Mouse (Mus musculus) gastrocnemius, postnatal 10 days (tissue): ENCODE results near the gene Olfr68. TPM values are rescaled to one million over a fixed set of nuclear protein-coding genes. Genes with fewer than 3 reads are reported as not detected.
"Not testable (repeated sequence)": the region's sequence is repeated elsewhere in the genome, so short reads cannot be mapped to it uniquely, and the experiment has no call there.

Source experiments
- DNase-seq: peaks from one replicate; pipeline ENCODE4 v3.0.0; 2021; ENCODE audit warnings: mixed read lengths
- long read RNA-seq, 2 experiments: library from polyadenylated mRNA; stranded (forward); transcript quantifications; one replicate each; pipeline ENCODE4 v2.0.0; 2021
- total RNA-seq, 2 experiments: library from RNA; stranded (reverse); gene quantifications; 2 replicates each; pipeline ENCODE4 v1.2.3; 2021

Olfr68 gene
- total RNA-seq = not detected
- long read RNA-seq, experiment 1 = 0 reads
- long read RNA-seq, experiment 2 = 0 reads

DNA sequence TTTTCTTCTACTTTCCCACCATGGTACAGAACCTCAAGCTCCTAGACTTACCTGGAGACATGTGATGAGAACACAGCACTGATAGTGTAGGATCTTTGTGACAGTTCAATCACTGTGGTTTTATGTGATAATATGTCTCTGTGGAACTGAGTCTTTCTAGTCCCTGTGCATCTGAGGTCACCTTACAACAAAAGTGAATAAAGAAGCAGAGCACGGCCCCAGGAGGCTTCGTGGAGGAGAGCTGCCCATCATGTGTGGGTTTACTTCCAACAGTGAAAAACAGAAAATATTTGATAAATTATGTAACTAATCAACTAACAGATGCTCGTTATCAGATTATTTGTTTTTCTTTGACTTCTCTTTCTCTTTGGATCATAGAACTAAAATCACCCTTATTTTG is at the start of gene Olfr68:
TSS of gene Olfr68 (minus strand) at position 101 of the 400 bp plus-strand sequence.
- no peak for DNase-seq

DNA sequence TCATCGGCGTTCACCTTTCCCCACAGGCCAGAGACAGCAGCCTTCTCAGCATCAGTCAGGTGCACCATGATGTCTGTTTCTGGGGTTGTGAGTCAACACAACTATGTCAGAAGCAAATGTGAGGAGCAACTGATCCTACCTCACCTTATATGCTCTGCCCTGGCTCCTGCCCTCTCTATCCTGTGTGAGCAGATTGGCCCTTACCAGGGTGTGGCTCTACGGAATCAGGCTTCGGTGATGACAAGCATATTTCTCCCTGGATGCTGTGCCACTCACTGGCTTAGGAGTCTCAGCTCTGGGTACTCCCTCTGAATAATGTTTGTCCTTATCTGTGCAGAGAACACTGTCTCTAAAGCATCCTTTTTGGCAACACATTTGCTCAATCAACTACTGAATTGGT is 48.3 kb upstream of the Olfr68 start, which contains the start of gene Hbb-bs:
TSS of gene Hbb-bs (minus strand) at position 289 of the 400 bp plus-strand sequence.
- no peak for DNase-seq

DNA sequence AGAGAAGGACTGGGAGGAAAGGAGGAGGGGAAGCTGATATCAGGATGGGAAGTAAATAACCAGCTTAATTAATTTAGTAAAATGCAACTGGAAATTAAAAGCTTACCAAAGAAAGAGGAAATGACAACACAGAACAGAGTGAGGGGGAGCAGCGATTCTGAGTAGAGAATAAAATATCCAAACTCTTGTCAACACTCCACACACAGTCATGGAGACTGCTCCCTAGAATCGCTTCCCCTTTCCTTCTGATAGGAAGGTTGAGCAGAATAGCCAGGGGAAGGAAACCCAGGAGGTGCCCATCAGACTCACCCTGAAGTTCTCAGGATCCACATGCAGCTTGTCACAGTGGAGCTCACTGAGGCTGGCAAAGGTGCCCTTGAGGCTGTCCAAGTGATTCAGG is 47.6 kb upstream of the Olfr68 start:
- not testable (repeated sequence) for DNase-seq

- no peak for DNase-seq
Measured at GRCm38 (mm10) chr7:103826255-103826887, 46.9 kb upstream of the Olfr68 start.

DNA sequence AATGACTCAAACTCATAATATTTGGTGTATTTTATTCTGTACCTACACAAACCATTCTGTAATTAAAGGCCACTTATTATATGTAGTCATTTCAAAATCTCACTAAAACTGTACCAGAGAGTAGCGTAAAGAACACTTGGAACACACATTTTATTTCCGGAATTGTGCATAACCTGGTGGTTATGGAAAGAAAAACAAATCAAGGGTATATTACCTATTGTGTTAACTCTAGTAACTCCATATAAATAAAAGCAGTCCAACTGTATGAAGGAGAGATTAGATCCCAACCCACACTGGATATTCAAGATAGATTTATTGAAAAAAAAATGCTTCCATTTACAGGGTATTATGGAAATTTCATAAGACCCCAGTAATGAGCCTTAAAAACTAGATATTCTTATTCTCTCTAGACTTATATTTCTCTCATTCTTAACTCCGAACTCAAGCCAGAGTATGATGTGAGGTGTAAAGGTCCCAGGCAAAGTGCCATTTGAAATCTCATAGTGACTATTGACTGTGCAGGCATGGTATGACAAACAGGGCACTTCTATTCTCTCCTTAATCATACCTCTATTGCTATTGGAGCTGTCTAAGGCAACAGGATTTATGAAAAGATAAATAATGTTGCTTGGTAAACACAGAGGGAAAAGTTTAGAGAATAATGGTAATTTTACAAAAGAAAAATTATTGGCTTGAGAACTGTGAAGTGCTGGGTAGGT is 46.2 kb upstream of the Olfr68 start:
- DNase-seq = no peak

DNA sequence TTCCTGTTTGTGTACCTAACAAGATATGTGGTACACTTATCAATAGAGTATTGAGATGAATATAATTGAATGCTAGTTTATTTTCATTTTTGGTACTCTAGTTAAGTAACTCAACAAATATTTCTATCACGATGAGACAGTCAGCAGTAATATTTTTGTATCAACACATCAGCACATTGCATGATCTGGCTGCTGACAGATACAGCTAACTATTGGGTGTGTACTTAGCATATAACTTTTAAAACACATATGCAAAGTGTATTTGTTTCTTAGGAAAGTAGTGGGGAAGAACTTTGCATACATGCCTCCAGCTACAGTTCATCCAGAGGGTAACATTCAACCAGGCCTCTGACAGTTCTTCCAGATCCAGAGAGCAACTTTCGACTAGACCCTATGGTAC is 45.1 kb upstream of the Olfr68 start:
- no peak for DNase-seq

- not testable (repeated sequence) for DNase-seq
Measured at GRCm38 (mm10) chr7:103815085-103815484, 35.6 kb upstream of the Olfr68 start.

- DNase-seq = no peak
Measured at GRCm38 (mm10) chr7:103813766-103814165, 34.3 kb upstream of the Olfr68 start, which contains the start of gene Hbb-bt. Hbb-bt (minus strand) TSS chr7:103813996.

- DNase-seq = not testable (repeated sequence)
Measured at GRCm38 (mm10) chr7:103813152-103813551, 33.7 kb upstream of the Olfr68 start.

GRCm38 (mm10) chr7:103812174-103812573 is 32.7 kb upstream of the Olfr68 start:
- DNase-seq = no peak

DNA sequence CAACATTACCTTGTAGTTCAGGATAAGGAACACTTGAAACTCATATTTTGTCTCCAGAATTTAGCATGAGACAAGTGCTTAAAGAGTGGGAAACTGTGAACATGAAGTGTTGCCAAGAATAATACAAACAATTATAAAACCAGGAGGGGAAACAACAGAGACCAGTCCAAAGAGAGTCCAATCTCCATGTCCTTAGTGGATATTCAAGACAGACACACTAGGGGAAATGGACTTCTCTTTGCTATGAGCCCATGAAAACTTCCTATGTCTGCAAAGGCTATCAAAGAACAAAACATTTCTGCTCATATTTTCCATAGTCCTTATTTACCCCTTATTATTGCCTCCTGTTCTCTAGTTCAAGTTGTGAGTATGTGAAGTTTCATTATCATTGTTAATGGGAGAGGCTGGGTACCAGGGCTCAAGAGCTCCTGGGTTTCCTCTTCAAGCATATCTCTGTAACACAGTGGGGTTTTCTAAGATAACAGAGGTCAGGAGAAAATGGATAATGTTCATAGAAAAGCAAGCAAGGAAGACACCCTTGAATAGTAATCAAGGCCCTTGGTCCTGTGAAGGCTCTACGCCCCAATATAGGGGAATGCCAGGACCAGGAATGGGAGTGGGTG is 31.8 kb upstream of the Olfr68 start:
- no peak for DNase-seq

DNA sequence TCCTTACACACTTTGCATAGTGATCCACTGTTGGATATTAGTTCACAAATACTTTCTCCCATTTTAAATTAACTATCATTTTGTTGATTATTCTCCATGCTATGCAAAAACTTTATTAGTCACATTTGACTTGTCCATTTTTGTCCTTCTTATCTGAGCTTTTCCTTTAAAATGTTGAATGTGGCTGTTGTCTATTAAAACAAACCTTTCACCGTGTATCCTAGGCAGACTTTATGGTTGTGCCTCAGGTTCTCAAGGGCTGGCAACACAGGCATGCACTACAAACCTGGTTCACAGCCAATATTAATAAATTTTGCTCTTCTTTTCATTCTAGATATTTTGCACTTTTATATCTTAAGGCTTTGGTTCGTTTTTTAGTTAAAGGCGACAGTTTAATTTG is 31.2 kb upstream of the Olfr68 start:
- no peak for DNase-seq

DNA sequence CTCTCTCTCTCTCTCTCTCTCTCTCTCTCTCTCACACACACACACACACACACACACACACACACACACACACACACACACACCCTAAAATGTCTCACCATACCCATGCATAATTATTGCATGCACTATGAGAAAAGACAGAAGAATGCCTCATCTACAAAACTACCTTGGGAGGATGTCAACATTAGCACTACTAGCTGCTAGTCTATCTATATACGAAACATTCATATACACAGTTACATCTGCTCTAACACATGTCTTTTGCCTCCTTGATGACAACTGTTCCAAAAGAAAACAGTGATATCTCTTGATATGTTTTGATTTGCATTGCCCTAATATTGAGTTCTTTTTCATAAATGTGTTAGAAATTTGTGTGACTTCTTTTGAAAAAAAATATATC is 30.8 kb upstream of the Olfr68 start:
- no peak for DNase-seq

GRCm38 (mm10) chr7:103809801-103810155 is 30.3 kb upstream of the Olfr68 start:
- DNase-seq = no peak

- no peak for DNase-seq
Measured at GRCm38 (mm10) chr7:103808971-103809800, 29.7 kb upstream of the Olfr68 start.

GRCm38 (mm10) chr7:103808120-103808519 is 28.6 kb upstream of the Olfr68 start:
- DNase-seq = not testable (repeated sequence)

DNA sequence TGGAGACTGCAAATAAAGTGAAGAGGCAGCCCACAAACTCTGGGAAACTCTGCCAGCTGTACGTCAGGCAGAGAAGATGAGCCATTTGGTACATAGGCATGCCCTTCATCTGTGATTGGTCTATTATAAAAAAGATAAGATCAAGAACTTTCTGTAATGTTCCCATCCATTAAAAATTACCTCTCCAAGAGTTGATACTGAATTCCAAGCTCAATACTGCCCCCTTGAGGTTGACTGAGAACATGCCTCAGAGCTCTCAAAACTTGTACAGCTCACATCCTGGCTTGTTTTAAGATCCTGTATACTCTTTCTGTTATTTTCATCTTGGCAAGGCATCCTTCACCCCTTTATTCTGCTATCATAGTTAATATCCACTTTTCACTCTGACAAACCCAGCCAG is 27.4 kb upstream of the Olfr68 start:
- DNase-seq = no peak

DNA sequence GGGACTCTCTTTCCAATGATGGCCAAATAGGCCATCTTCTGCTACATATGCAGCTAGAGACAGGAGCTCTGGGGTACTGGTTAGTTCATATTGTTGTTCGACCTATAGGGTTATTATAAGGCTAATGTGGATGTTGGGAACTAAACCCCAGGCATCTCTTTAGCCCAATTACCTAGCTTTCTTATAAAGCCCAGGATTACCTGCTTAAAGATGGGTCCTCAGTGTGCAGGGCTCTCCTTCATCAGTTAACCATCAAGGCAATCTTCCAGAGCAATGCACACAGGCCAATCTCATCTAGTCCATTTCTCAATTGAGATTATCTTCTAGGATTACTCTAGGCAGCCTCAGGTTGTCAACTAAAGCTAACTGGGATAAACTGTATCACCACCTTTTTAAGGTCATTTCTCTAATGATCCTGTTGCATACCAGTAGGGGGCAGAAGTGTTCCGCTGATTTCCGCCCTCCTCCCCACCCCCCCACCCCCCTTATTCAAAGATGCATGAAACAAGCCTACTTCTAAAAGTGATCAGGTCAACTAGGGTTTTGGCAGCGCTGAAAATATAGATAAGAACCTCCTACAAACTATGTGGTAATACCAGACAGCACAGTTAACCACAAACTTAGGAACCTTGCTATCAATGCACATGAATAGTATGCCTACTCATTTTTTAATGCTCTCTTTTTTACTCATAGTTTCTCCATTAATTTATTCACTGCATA is 13.3 kb upstream of the Olfr68 start:
- no peak for DNase-seq

GRCm38 (mm10) chr7:103791721-103792120 is 12.2 kb upstream of the Olfr68 start, which contains the start of gene Olfr67:
Olfr67 (minus strand) TSS chr7:103791821.
- no peak for DNase-seq

- DNase-seq = not testable (repeated sequence)
Measured at GRCm38 (mm10) chr7:103777652-103778051, 1.8 kb downstream of the Olfr68 start.

DNA sequence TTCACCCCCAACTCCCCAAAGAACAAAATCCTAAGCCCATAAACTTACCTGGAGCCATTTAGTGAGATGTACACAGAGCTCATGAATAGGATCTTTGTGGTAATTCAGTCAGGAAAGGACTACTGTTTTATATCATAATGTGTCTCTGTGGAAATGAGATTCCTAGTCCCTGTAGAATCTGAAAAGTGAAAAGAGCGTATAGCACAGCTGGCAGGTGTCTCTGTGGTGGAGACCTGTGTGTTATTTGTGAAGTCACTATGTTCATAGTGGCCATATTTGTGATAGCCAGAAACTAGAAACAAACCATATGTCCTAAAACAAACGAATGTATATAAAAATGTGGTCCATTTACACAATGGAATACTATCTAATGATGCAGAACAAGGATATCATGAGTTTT is 8.0 kb downstream of the Olfr68 start, which contains the start of gene Olfr69:
TSS of gene Olfr69 (minus strand) at position 101 of the 400 bp plus-strand sequence.
- no peak for DNase-seq
